11 mouse cellular contexts compared by ENCODE assay signal in the genomic region with DNA sequence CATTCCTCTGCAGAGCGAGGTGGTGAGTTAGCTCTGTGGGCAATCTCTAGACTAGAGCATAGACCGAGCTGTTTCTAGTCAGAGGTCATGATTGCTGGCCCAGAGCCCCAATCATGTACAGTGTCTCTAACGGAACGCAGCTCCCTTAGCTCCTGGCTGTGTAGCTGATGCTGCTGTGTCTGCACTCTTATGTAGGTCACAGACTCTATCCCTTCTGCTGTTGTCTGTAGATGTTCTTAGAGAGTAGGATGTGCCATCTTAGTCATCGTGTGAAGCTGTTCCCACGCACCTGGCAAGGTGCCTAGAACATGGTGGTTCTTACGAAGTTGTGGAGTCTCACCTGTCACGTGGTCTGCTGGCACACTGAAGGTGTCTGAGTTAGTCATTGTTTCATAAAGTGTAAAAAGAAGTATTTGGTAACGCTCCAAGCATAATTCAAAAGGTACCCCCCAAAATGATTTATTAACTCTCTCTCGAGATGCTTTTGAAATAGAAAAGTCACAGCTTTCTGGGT.
DNase-seq lines count a peak whose midpoint lies in the region; TF ChIP-seq lines count a peak whose summit lies in the region.
"Had no signal": no experiment of that assay in that cellular context is flagged by ENCODE, and none has a peak within 500 bp of the region (broad histone marks: within the 10 kb centered on the region; RNA-seq: fewer than 3 reads in every experiment).

No protein-coding gene starts in this region.

- TF ChIP-seq CTCF in layer of hippocampus, adult 2 months (conservative IDR thresholded peaks at IDR 0.05), result no peak

- peak; percentile 14 for DNase-seq in NIH3T3 (ENCODE audit: low read depth)
- peak; percentile 16 for DNase-seq in cerebellum, adult 8-10 months
- DNase-seq in layer of hippocampus, adult 2 months (ENCODE audit: low spot score in 2 of 2), result peak; percentile 74 to 80
- peak; percentile 12 for DNase-seq in lung, postnatal 14 days
- no peak for DNase-seq in ovary, postnatal 36 days (ENCODE audit: low spot score)
- DNase-seq in gastrocnemius, adult 8-10 months (ENCODE audit: low spot score in 2 of 2), result no peak
- DNase-seq in natural killer cell, adult 2 months (ENCODE audit: low spot score in 2 of 2), result no peak
- DNase-seq: kidney, postnatal 4 days; retina, postnatal 1 day; thymus, postnatal 25 days had no signal

- peak overlapping the region; percentile 83 for H3K27ac ChIP-seq in layer of hippocampus, adult 2 months
- H3K27ac ChIP-seq: embryonic facial prominence, embryonic 10.5 days had no signal

- no peak overlapping the region for H3K4me3 ChIP-seq in layer of hippocampus, adult 2 months
- H3K4me3 ChIP-seq: embryonic facial prominence, embryonic 10.5 days had no signal

Comparison
In these comparisons a context has a peak if more than half of its experiments do, and no peak if none do; other contexts are left out.
1. DNase-seq: peak in NIH3T3 (single experiment), cerebellum, adult 8-10 months (single experiment), layer of hippocampus, adult 2 months (2 of 2) and lung, postnatal 14 days (single experiment); none in ovary, postnatal 36 days (single experiment), gastrocnemius, adult 8-10 months (0 of 2) and natural killer cell, adult 2 months (0 of 2).